Mouse (Mus musculus) lung, postnatal 4 days (tissue): Measurements from ENCODE around the gene Rgl3.

ENCODE experiments used
- DNase-seq, 2 experiments: peaks; one replicate each; pipeline ENCODE4 v3.0.0; 2021

Rgl3 gene

DNA sequence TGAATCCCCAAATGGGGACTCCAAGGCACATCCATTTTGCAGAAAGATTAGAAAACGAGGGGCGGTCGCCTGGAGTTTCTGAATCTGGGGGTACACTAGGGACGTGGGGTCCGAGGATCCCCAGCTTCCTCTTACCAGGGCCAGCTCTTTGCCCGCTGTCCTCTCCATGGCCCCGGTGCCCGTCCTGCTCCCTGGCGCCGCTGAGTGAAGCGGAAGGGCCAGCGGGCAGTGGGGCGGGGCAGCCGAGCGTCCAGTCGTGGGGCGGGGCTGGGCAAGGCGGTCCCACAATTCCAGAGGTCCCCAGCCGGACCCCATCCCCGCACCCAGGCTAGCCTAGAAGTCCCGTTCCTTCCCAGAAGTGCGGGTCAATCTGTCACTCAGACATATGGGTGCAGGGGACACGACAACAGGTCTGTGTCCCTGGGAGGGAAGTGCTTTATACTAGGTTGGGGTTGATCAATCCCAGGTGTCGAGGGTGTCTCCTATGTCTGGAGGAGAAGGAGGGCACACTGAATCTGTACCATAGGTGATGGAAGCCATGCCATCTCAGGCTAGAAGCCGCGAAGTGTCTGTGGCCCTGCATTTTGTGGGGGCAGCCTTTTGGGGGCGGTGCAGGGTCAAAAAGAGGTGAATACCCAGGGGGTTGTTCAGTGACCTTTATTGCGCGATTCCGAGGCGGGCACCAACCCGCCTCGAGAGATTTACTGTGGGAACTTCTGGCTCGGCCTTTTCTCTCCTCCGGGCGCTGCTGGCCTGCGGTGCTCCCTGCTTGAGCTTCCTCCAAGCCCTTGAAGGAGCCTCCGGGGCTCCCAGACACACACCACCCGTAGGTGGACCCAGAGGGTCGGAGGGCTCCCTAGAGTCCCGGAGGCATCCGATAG, at the start of gene Rgl3:
TSS of gene Rgl3 (minus strand) at position 217 of the 881 bp plus-strand sequence.
- DNase-seq: peak; percentile 69 to 72

GRCm38 (mm10) chr9:22037826-22038225, 48.6 kb upstream of the Rgl3 start:
- no peak for DNase-seq

- DNase-seq: no peak
Measured at GRCm38 (mm10) chr9:22035300-22036044, 46.2 kb upstream of the Rgl3 start.

DNA sequence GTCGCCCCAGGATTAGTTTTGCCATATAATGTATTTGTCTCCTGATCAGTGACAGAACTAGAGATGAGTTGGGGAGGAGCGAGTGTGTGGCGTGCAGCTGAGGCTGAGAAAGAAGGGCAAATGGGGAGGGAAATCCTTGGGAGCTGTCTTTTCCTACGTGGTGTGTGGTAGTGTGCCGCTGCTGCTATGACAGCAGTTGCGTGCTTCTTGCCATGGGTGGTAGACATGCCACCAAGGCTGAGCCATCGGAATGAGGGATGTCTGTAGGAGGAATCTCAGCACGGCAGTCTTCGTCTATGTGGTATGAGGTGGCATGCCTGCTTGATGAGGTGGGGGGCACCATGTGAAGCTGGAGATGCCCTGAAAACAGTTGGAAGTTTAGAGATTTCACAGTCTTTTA, 41.1 kb upstream of the Rgl3 start:
- no peak for DNase-seq

DNA sequence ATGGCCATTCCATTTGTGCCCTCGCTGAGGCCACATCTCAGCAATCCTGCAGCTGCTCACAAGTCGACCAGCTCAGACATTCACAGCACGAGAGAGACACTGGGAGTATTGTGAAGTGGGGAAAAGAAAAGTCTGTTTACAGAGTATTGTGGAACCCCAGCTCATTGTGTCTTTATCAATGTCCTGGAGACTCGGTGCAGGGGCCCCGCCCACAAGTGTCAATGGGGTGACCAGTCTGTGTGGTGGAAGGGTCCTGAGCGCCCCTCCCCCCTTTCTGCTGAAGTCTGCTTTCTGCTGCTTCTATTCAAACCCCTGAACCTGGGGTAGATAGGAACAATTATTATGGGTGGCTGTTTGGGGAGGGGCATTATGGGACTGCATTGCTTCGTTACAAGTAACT, 39.2 kb upstream of the Rgl3 start:
- no peak for DNase-seq

- peak; percentile 23 to 64 for DNase-seq
Measured at GRCm38 (mm10) chr9:22024592-22024991, 35.3 kb upstream of the Rgl3 start.

DNA sequence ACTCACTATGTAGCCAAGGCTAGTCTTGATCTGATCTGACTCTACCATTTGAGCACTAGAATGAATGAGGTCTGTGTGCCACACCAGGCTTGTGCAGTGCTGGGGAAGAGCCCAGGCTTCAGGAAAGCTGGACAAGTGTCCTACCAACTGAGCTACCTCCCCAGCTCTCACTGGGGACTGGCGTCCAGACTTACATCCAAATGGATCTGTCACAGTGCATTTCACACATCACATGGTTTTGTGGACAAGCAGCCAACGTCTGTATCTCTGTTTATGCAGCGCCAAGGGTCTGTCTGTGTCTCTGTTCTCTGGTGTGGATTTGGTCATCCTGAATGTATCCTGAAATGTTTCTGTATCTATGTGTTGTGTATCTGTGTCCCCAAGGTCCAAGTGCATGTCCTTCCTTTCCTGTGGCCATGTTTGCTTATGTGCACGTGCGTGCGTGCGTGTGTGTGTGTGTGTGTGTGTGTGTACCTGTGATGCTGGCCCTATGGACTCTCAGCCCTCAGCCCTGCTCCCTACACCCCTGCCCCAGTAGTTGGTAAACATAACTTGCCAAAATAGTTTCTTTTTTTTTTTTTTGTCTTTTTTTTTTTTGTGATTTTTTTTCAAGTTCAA, 28.1 kb upstream of the Rgl3 start:
- no peak for DNase-seq

DNA sequence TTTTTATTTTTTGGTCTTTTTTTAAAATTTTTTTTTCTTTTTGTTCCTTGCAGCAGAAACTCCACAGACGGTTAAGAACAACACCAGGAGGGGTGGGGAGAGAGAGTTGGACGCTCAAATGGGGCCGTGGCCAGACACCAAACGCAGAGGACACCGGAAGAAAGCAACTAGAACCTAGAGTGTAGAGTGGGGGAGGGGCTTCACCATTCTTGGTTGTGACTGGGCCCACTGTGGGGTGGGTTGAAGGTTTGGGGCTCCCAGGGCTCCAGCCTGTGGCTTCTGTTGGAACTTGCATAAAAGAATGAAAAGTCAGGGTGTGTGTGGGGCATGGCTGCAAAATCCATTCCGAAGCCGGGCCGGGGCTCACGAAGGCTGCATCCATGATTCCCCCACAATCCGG, 27.0 kb upstream of the Rgl3 start:
- DNase-seq: no peak

GRCm38 (mm10) chr9:22012731-22013130, 23.5 kb upstream of the Rgl3 start:
- DNase-seq: no peak

DNA sequence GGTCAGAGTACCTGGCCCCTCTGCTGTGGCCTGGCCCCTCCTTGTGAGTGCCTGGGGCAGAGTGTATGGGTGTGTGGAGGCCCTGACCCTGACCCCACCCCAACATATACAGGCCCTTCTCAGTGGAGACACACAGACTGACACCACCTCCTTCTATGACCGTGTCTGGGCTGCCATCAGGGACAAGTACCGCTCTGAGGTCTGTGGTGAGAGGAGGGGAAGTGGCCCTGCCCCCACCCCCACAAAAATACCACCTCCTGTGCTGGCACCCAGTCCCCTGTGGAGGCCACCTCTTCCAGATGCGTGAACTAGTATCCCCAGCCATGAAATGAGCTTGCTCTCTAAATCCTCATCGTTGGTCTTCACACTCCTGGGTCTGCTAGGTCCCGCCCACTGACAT, 21.8 kb upstream of the Rgl3 start:
- DNase-seq: no peak

DNA sequence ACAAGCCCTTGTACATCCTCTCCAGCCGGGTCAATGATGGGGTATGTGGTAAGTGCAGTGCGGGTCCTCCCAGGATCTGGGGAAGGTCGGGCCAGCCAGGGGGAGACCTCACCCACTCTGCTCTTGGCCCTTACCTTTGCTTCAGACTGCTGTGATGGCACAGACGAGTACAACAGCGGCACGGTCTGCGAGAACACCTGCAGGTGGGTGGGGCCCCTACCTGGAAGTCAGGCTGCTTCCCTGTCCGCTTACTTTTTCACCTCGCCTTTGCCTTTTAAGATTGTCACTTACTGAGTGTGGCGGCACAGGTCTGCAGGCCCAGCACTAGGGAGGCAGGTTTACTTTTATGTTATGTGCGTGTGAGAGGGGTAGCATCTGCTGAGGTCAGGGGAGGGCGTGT, 15.3 kb upstream of the Rgl3 start:
- DNase-seq: no peak

DNA sequence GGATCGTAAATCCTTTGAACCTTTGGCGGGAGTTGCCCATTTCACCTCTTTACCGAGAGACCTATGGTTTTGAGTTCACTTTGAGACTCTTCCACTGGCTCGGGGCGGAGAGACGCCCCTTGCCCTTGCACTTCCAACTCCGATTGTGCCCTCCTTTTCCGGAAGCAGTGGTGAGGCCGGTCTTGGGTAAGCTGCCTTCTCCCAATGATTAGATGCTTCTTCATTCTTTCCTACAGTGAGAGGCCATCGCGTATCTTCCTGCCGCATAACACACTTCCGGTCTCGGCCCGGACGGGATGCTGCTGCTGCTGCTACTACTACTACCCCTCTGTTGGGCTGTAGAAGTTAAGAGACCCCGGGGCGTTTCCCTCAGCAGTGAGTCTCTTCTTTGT, 13.9 kb upstream of the Rgl3 start:
- DNase-seq: peak in 1 of 2 experiments; percentile 63

DNA sequence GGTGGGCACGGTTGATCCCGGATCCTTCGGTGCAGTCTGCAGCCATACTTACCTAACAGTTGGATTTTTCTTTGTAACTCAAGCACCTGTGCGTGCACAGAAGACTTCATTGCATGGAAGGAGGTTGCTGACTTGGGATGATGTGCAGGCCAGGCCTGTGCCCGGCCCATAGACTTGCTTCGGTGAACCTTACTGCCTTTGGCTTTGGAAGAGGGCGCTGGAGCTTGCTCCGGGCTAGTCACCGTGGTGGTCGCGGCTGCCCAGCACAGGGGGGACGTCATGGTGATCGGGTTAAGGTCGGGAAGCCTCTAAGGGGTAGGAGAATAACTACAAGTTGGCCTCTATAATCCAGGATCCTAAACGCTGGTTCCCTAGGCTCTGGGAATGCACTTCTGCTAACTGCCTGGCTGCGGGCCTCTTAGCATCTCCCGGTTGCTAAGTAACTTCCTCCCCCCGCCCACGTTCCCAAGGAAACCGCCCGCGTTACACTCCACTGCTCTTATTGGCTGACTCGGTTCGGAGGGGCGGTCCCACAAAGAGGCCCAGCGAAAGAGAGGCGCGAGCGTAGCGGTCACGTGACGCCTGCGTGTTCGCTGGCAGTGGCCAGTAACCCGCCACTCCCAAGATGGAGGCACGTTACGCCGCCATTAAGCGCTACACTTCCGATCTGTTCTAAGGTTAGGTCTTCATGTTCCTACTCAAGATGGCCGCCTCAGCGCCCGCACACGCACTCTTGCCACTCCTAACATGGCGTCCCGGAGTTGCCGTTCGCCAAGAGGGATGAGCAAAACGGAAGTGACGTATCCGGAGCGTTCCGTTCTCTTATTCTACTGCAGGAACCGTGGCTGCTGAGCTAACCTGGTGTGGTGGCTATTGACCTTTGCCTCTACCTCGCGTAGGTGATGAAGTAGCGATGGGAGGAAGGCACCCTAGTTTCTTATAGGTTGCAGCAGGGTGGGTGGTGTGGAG, 13.2 kb upstream of the Rgl3 start, which contains the start of the genes Ccdc151 and Prkcsh:
TSS of gene Ccdc151 (minus strand) at position 441 of the 969 bp plus-strand sequence.
TSS of gene Prkcsh (plus strand) at position 613 of the 969 bp plus-strand sequence.
- peak; percentile 99 to 100 for DNase-seq

- no peak for DNase-seq
Measured at GRCm38 (mm10) chr9:22001633-22002032, 12.4 kb upstream of the Rgl3 start.

- no peak for DNase-seq
Measured at GRCm38 (mm10) chr9:22000296-22000695, 11.1 kb upstream of the Rgl3 start.

DNA sequence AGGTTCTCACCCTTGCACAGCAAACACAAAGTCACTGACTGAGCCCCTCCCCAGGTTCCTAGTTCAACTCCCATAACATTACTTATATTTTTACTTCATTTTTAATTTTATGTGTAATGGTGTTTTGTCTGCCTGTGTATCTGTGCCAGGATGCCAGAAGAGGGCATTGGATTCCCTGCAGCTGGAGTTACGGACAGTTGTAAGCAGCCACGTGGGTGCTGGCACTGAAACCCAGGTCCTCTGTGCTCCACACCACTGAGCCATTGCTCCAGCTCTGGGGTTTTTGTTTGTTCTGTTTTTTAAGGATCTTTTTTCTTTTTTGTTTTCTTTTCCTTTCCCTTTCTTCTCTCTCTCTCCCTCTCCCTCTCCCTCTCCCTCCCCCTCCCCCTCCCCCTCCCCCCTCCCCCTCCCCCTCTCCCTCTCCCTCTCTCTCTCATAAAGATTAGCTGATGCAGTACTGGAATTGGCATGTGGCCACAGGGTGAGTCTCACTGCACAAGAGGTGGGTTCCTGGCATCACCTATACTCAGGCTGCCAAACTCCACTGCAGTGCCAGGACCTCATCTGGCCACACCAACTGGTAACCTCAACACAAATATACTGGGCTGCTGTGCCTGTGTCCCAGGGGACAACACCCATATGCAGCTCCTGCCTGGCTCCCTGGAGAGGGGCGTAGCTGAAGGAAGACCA, 7.1 kb upstream of the Rgl3 start:
- DNase-seq: no peak

DNA sequence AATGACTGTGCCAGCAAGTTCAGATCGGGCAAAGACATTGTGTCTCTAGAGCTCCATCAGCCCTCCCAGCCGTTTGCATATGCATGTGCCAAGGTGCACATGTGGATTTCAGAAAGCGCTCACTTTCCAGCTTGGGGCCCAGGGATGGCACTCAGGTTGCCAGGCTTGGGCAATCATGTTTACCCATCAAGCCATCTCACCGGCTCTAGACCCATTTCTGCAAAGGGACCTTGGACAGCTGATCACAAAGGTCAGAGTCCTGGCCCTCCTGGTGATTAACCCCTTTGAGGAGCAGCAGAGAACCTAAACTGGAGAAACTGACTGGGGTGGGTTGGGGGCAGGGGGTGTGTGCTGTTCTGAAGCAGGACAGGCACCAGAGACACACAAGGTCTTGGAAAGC, 3.0 kb upstream of the Rgl3 start:
- DNase-seq: no peak

- peak; percentile 31 to 49 for DNase-seq
Measured at GRCm38 (mm10) chr9:21988421-21989101, 685 bp downstream of the Rgl3 start.

DNA sequence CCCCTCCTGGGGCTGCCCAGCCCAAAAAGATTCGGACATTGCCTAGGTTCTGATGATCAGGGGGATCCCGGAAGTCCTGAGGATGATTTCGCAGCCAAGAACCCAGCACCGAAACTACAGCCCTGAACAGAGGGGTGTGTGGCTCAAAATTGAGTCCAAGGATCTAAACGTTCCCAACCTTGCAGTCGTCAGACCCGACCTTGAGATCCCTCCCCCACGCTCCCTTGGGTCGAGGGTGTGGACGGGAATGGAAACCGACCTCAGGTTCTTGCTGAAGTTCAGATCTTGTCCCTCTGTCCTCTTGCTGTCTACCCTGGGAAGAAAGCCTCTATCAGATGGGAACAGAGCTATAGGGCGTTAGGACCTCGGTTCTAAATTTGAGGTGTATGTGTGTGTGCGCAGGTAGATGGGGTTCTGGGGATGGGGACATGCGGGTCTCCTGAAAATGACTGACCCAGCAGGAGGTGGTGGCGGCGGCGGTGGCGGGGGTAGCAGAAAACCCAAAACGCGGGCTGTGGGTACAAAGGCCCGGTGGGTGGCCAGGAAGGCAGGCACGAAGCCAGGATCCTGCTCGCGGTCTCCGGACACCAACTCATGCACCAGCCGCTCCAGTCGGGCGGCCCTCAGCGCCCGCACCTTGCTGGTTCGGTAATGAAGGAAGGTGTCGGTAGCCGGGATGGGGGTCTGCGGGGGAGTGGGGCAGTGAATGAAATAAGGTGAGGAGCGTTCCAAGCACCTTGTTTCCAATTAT, 1.5 kb downstream of the Rgl3 start:
- DNase-seq: no peak

GRCm38 (mm10) chr9:21983911-21984310, 5.3 kb downstream of the Rgl3 start:
- no peak for DNase-seq
